Mouse (Mus musculus) midbrain, embryonic 12.5 days (tissue): ENCODE results near the gene Jmjd4. TPM values are rescaled to one million over a fixed set of nuclear protein-coding genes. Genes with fewer than 3 reads are reported as not detected.
A peak's percentile ranks its signal among the peaks of the same experiment; 100 is the strongest.

ENCODE experiments used
- ATAC-seq: fragments of 200-750 bp; cut with Nextera tagmentation; 2 replicates; pipeline ENCODE4 v1.8.0; 2017; ENCODE audit warnings: low read depth, moderate TSS enrichment, moderate library complexity; ENCODE audit not compliant: low FRiP score
- H3K27ac ChIP-seq: fragments of 300-500 bp; sonication (generic); replicated peaks from 2 replicates; pipeline ENCODE4 v1.5.1; 2016; ENCODE audit warnings: mild to moderate bottlenecking
- H3K27me3 ChIP-seq: fragments of 300-500 bp; sonication (generic); 2 replicates; pipeline ENCODE4 v1.6.1; 2016; ENCODE audit warnings: mild to moderate bottlenecking
- H3K36me3 ChIP-seq: fragments of 300-500 bp; sonication (generic); 2 replicates; pipeline ENCODE4 v1.6.1; 2016
- H3K4me1 ChIP-seq: fragments of 300-500 bp; sonication (generic); 2 replicates; pipeline ENCODE4 v1.6.1; 2016
- H3K4me2 ChIP-seq: fragments of 300-500 bp; sonication (generic); replicated peaks from 2 replicates; pipeline ENCODE4 v1.6.1; 2016; ENCODE audit warnings: mild to moderate bottlenecking, moderate library complexity
- H3K4me3 ChIP-seq: fragments of 300-500 bp; sonication (generic); 2 replicates; pipeline ENCODE4 v1.5.1; 2016; ENCODE audit warnings: mild to moderate bottlenecking
- H3K9ac ChIP-seq: fragments of 300-500 bp; sonication (generic); replicated peaks from 2 replicates; pipeline ENCODE4 v1.6.1; 2016; ENCODE audit warnings: mild to moderate bottlenecking, moderate library complexity
- H3K9me3 ChIP-seq: fragments of 300-500 bp; sonication (generic); 2 replicates; pipeline ENCODE4 v1.6.1; 2016; ENCODE audit warnings: mild to moderate bottlenecking
- WGBS: fragments of 180-500 bp; shearing (Covaris S2); methylation state at CpG from one replicate; pipeline ENCODE4 v1.1.7; 2016; 5-methylcytosine and 5-hydroxymethylcytosine counted together
- polyA plus RNA-seq: library from polyadenylated mRNA; unstranded; fragments of >200 nt; fragmentation: Nextera tagmentation; extraction: Ambion mirVana; gene quantifications from 2 replicates; pipeline ENCODE4 v1.2.1, GENCODE M21; 2016

Jmjd4 gene
- 13.5 and 13.6 TPM in 2 replicates for polyA plus RNA-seq

- peak within 1 kb of the TSS; percentile 78 for H3K9ac ChIP-seq
- WGBS = under 1% methylated on average over 34 of the region's 40 CpGs
- H3K36me3 ChIP-seq = peaks cover 23% of the 10 kb centered on the region
- no peaks in the 10 kb centered on the region for H3K9me3 ChIP-seq
- ATAC-seq = peak; percentile 95
- H3K4me2 ChIP-seq = peak within 1 kb of the TSS; percentile 90
- H3K27ac ChIP-seq = peak within 1 kb of the TSS; percentile 85
- peaks cover 23% of the 10 kb centered on the region for H3K4me1 ChIP-seq
- H3K27me3 ChIP-seq = no peaks in the 10 kb centered on the region
- H3K4me3 ChIP-seq = peak within 1 kb of the TSS; percentile 83
Observed at GRCm38 (mm10) chr11:59449741-59450229, at the start of gene Jmjd4. Gene Jmjd4, plus strand, starts transcription at chr11:59450045.

- WGBS = 80% methylated on average over 2 of the region's 2 CpGs
- H3K36me3 ChIP-seq = peaks cover 7% of the 10 kb centered on the region; the same call in 1 of the 2 replicates
- no peak overlapping the region for H3K4me3 ChIP-seq
- H3K4me2 ChIP-seq = no peak overlapping the region
- ATAC-seq = no peak
- no peaks in the 10 kb centered on the region for H3K27me3 ChIP-seq
- no peak overlapping the region for H3K9ac ChIP-seq
- no peaks in the 10 kb centered on the region; the same call in 1 of the 2 replicates for H3K4me1 ChIP-seq
- H3K9me3 ChIP-seq = no peaks in the 10 kb centered on the region
- no peak overlapping the region for H3K27ac ChIP-seq
Observed at GRCm38 (mm10) chr11:59400876-59401275, 49.0 kb upstream of the Jmjd4 start.

DNA sequence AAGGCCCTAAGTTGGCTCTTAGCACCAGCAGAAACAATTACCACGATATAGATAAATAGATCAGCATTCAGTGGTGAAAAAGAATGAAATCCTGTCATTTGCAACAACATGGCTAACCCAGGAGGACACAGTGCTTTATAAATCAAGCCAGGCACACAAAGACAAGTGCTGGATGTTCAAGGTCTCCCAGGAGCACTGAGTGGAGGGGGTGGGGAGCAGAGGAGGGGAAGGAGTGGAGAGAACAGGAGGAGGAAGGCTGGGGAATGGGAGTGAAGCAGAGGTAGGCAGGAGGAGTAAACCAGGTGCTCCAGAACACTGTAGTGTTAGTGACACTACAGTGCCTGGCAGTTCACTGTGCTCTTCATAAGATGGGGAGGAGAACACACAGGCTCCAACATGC, 44.1 kb upstream of the Jmjd4 start:
- Histone ChIP-seq H3K9me3 (no peaks in the 10 kb centered on the region), H3K36me3 (peaks cover 37% of the 10 kb centered on the region), H3K27me3 (no peaks in the 10 kb centered on the region), H3K4me3 (no peak overlapping the region), H3K9ac (no peak overlapping the region), H3K4me2 (no peak overlapping the region), H3K27ac (no peak overlapping the region), H3K4me1 (no peaks in the 10 kb centered on the region)
- 89% methylated on average over 1 of the region's 1 CpGs for WGBS
- ATAC-seq = no peak

DNA sequence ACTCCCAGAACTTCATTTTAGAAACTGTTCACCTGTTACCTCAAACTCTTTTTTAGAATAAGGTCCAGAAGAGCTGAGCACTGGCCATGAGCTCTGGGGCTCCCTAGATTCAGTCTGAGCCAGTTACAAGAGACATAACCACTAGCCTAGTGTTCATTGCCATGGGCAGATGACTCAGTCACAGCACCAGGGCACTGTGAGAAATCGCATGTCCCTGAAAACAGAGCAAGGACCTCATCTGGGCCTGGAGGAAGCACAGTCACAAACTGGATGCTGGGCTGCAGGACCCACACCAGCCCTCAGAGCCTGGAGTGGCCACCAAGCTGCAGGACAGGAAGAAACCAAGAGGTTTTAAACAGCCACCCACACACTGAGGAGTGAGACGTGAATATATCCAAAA, 39.0 kb upstream of the Jmjd4 start:
- H3K36me3 ChIP-seq = peaks cover 44% of the 10 kb centered on the region
- H3K27ac ChIP-seq = no peak overlapping the region
- no peak overlapping the region for H3K4me3 ChIP-seq
- no peaks in the 10 kb centered on the region for H3K9me3 ChIP-seq
- no peak overlapping the region for H3K4me2 ChIP-seq
- H3K9ac ChIP-seq = no peak overlapping the region
- H3K27me3 ChIP-seq = no peaks in the 10 kb centered on the region
- peaks cover 8% of the 10 kb centered on the region; the same call in 1 of the 2 replicates for H3K4me1 ChIP-seq
- WGBS = 84% methylated on average over 2 of the region's 2 CpGs
- ATAC-seq = no peak

GRCm38 (mm10) chr11:59412058-59412457, 37.8 kb upstream of the Jmjd4 start:
- H3K36me3 ChIP-seq = peaks cover 37% of the 10 kb centered on the region
- H3K4me3 ChIP-seq = no peak overlapping the region
- H3K27me3 ChIP-seq = no peaks in the 10 kb centered on the region
- peaks cover 8% of the 10 kb centered on the region; the same call in 1 of the 2 replicates for H3K4me1 ChIP-seq
- WGBS = 73% methylated on average over 6 of the region's 6 CpGs
- no peak overlapping the region for H3K4me2 ChIP-seq
- no peak overlapping the region for H3K9ac ChIP-seq
- no peak overlapping the region for H3K27ac ChIP-seq
- ATAC-seq = no peak
- H3K9me3 ChIP-seq = no peaks in the 10 kb centered on the region

DNA sequence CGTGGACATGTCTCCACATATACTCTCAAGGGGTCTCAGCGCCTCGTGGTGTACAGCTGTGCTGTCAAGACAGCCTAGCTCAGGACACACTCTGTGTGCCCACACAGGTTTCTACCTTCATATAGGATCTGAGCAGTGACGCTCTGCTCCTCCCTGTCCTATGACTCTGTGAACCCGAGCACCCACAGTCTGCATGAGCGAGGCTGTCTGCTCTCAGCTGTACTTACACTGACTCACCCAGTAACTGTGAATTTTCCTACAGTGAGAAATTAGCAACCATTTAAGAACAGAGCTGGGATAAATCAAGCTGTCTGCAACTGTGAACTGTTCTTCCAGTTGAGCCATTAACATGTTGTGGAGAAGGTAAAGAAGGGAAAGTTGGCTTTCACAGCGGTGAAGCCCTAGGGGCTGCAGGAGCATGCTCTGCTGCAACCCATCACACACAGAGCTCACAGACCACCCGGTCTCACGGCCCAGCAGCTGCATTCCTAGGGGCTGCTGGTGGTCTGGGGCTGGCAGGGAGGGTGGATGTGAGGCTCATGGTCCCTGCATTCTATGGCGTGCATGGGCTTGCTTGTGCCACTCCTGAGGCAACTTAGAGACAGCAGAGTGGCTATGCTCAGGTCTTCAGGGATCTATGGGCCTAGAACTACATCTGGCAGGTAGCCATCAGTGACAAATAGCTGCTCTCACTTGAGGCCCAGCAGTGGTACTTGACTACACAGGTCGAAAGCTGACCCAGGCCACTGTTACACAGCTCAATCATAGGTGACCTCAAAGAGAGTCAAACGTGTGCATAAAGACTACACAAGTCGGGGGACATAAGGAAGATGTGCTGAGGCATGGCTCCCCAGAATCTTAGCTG, 36.6 kb upstream of the Jmjd4 start:
- no peaks in the 10 kb centered on the region for H3K27me3 ChIP-seq
- H3K36me3 ChIP-seq = peaks cover 30% of the 10 kb centered on the region
- no peak overlapping the region for H3K9ac ChIP-seq
- no peaks in the 10 kb centered on the region for H3K9me3 ChIP-seq
- H3K4me2 ChIP-seq = no peak overlapping the region
- H3K27ac ChIP-seq = no peak overlapping the region
- H3K4me3 ChIP-seq = no peak overlapping the region
- ATAC-seq = no peak
- 86% methylated on average over 13 of the region's 13 CpGs for WGBS
- peaks cover 8% of the 10 kb centered on the region; the same call in 1 of the 2 replicates for H3K4me1 ChIP-seq

DNA sequence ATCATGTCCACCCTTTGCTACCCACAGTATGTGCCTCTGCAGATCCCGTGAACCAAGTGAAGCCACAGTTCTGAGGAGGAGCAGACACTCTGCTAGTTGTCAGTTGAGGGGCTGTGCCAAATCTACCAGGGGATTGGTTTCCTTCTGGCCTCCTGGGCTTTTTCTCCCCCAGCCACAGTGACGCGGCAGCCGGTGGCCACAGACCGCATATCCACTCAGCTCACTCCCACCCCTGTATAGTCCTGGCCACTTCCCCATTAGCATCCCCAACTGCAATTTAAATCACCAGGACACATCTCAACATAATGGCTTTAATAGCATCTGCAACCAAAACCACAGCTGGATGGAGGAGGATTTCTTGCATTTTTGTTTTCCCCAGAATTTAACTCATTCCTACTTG, 31.1 kb upstream of the Jmjd4 start:
- Histone ChIP-seq H3K27me3 (no peaks in the 10 kb centered on the region), H3K4me1 (no peaks in the 10 kb centered on the region), H3K27ac (no peak overlapping the region), H3K36me3 (peaks cover 59% of the 10 kb centered on the region), H3K9ac (no peak overlapping the region), H3K9me3 (no peaks in the 10 kb centered on the region), H3K4me2 (no peak overlapping the region), H3K4me3 (no peak overlapping the region)
- WGBS = 82% methylated on average over 5 of the region's 5 CpGs
- no peak for ATAC-seq

DNA sequence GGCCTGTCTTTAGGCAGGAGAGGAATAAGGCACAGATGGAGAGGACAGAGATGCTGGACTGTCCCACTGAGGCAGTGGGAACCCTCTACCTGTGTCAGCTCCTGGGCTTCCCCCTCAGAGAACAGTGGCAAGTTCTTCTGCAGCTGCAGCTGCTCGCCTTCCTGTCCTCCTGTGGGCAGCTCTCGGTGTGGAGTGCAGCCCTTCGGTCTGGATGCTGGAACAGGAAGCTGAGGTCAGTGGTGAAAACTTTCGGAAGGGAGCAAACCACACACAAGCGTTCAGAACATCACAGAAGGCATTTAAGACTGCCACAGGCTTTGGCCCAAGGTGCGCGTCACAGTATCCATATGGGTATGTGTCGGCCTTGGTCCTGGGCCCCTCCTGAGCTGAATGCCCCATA, 28.4 kb upstream of the Jmjd4 start:
- WGBS = 94% methylated on average over 8 of the region's 8 CpGs
- Histone ChIP-seq H3K27me3 (no peaks in the 10 kb centered on the region), H3K9me3 (no peaks in the 10 kb centered on the region), H3K36me3 (peaks cover 67% of the 10 kb centered on the region), H3K9ac (no peak overlapping the region), H3K4me3 (no peak overlapping the region), H3K27ac (no peak overlapping the region), H3K4me1 (no peaks in the 10 kb centered on the region), H3K4me2 (no peak overlapping the region)
- ATAC-seq = no peak

DNA sequence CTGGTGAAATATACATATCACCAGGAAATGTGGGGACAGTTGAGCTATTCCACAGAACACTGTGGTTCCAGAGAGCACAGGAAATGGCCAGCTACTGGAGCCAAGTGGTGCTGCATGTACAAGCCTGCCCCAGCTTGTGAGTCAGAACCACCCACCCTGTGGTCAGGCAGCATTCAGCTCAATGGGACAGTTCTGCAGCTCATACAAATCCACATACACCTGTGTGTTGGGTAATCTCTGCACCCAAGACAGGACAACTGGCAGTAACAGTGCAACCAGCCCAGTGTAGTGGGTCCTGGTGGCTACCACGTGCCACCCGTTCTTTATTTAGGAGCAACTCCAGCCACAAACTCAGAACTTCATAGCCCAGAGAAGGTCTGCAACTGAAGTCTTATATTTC, 27.9 kb upstream of the Jmjd4 start:
- no peak overlapping the region for H3K4me3 ChIP-seq
- no peak overlapping the region for H3K4me2 ChIP-seq
- H3K9me3 ChIP-seq = no peaks in the 10 kb centered on the region
- 90% methylated on average over 2 of the region's 2 CpGs for WGBS
- H3K27ac ChIP-seq = no peak overlapping the region
- H3K9ac ChIP-seq = no peak overlapping the region
- ATAC-seq = no peak
- no peaks in the 10 kb centered on the region for H3K27me3 ChIP-seq
- H3K36me3 ChIP-seq = peaks cover 68% of the 10 kb centered on the region
- H3K4me1 ChIP-seq = no peaks in the 10 kb centered on the region

DNA sequence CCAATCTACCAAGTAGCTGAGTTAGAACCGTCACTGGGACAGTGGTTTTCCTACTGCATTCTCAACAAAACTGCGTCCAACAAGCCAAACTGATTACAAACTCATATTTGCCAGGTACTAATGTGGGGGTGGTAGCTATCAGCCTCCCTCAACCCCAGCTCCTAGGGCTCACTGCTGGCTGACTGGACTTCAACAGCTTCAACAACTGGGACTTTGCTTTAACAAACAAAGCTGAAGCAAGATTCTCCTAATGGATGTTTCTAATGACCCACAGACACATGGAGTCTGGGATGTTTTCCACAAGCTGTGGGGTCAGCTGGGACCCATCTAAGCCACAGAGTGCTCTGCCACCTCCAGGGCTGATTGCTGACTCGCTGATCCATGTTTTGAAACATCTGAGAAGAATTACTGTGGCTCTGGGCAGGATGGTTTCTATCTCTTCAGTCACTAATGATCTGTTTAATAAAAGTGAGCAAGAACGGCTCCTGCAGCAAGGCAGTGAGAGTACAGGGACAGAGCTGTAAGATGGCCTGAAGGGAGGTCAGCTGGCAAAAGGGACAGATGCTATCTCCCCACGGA, 26.7 kb upstream of the Jmjd4 start:
- H3K4me3 ChIP-seq = no peak overlapping the region

DNA sequence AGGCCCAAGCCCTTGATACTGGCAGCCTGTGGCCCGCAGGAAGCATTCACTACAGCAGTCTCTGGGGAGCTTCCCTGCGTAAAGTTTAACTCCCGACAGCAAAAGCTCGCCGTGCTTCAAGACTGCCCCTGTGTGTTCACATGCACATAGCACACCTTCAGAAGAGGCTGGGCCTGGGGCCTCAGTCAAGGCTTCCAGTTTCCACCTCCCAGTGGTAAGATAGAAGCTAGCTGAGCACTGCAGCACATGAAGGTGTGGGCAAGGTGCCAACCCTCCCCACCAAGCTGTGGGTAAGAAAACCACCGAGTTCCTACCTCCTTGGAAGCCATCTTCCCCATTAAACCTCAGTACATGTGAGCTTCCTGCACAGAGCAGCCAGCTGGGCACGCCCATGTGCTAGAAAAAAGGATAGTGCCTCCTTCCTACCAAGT, 24.2 kb upstream of the Jmjd4 start:
- Histone ChIP-seq H3K27ac (no peak overlapping the region), H3K9ac (no peak overlapping the region), H3K4me1 (no peaks in the 10 kb centered on the region), H3K36me3 (peaks cover 63% of the 10 kb centered on the region), H3K4me2 (no peak overlapping the region), H3K4me3 (no peak overlapping the region), H3K27me3 (no peaks in the 10 kb centered on the region), H3K9me3 (no peaks in the 10 kb centered on the region)
- 69% methylated on average over 7 of the region's 7 CpGs for WGBS
- no peak for ATAC-seq

More for the DNA sequence above, 26.7 kb upstream of the Jmjd4 start:
- H3K9me3 ChIP-seq = no peaks in the 10 kb centered on the region
- H3K9ac ChIP-seq = no peak overlapping the region
- H3K4me2 ChIP-seq = no peak overlapping the region
- no peak for ATAC-seq
- 81% methylated on average over 5 of the region's 5 CpGs for WGBS
- H3K36me3 ChIP-seq = peaks cover 75% of the 10 kb centered on the region
- no peaks in the 10 kb centered on the region for H3K27me3 ChIP-seq
- H3K4me1 ChIP-seq = no peaks in the 10 kb centered on the region
- no peak overlapping the region for H3K27ac ChIP-seq

- H3K4me3 ChIP-seq = no peak overlapping the region
- WGBS = 95% methylated on average over 9 of the region's 9 CpGs
- peaks cover 66% of the 10 kb centered on the region for H3K36me3 ChIP-seq
Observed at GRCm38 (mm10) chr11:59428057-59428660, 21.7 kb upstream of the Jmjd4 start.

More at GRCm38 (mm10) chr11:59428057-59428660, 21.7 kb upstream of the Jmjd4 start:
- no peaks in the 10 kb centered on the region for H3K4me1 ChIP-seq
- H3K4me2 ChIP-seq = no peak overlapping the region
- H3K27me3 ChIP-seq = no peaks in the 10 kb centered on the region
- H3K27ac ChIP-seq = no peak overlapping the region
- H3K9me3 ChIP-seq = no peaks in the 10 kb centered on the region
- ATAC-seq = no peak
- H3K9ac ChIP-seq = no peak overlapping the region
